Mouse (Mus musculus) left cerebral cortex, adult 18-20 months (tissue): ENCODE measurements around the gene Papss1. TPM values are rescaled to one million over a fixed set of nuclear protein-coding genes. Genes with fewer than 3 reads are reported as not detected.

Experiments
- DNase-seq, 2 experiments: peaks; one replicate each; pipeline ENCODE4 v3.0.0; 2021 to 2022; ENCODE audit warnings: low spot score in 2 of 2, mixed read lengths in 1 of 2
- total RNA-seq, 2 experiments: library from RNA; stranded (reverse); gene quantifications; 2 replicates each; pipeline ENCODE4 v1.2.3; 2021

Gene Papss1
- total RNA-seq, 2 experiments from 2014 or later, result 62.1 to 64.5 TPM

GRCm38 (mm10) chr3:131580040-131580439, 15.5 kb downstream of the Papss1 start:
- DNase-seq, result no peak

DNA sequence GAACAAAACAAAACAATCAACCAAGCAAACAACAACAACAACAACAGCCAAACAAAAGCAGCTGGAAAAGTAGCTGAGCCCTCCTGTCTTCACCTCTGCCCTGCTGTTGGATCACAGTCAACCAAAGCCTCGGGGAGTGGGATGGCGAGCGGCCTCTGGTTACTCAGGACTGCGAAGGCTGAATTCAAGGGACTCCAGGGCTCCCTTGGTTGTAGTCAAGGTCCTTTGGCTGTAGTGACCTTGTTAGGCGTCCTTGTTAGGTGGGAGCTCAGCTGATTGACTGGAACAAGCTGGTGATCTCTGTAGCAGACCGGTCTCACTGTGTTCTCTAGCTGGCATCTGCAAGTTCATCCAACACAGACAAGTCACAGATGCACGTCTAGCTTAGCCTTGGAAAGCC, 16.5 kb downstream of the Papss1 start:
- no peak for DNase-seq

DNA sequence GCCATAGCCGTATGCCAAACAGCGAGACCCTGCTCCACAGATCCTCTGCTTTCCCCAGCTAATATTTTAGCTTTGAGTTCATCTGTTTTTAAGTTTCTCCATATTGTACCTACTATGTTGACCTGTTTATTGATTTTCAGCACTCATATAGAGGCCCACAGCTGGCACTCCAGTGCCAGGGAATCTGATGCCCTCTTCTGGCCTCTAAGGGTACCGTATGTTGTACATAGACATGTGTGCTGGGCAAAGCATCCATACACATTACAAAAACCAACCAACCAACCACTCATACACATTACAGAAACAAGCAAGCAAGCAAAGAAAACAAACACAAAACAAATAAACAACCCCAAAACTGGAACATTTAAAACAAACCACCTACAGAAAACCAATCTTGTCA, 22.2 kb downstream of the Papss1 start:
- no peak for DNase-seq

GRCm38 (mm10) chr3:131587959-131588358, 23.4 kb downstream of the Papss1 start:
- DNase-seq, result peak in 1 of 2 experiments; percentile 23

- no peak for DNase-seq
These were observed 28.7 kb downstream of the Papss1 start for GRCm38 (mm10) chr3:131593143-131593798.

DNA sequence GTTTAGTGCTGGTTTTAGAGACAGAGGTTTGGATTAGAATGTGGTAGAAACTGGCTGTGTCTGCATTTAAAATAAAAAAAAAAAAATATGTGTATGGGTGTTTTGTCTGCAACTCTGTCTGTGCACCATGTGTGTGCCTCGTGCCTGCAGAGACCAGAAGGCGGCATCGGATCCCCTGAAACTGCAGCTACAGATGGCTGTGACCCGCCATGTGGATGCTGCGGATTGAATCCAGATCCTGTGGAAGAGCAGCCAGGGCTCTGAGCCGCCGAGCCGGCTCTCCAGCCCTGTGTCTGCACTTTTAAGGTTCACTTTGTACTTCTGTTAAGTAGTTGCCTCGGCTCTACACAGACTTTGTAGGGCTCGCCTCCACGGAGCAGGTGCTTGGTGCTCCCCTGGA, 29.8 kb downstream of the Papss1 start:
- DNase-seq, result peak in 1 of 2 experiments; percentile 24

- DNase-seq, result no peak
These were observed 31.1 kb downstream of the Papss1 start for GRCm38 (mm10) chr3:131595546-131596245.

GRCm38 (mm10) chr3:131600726-131601125, 36.2 kb downstream of the Papss1 start:
- no peak for DNase-seq

GRCm38 (mm10) chr3:131601366-131601765, 36.8 kb downstream of the Papss1 start:
- no peak for DNase-seq

GRCm38 (mm10) chr3:131602995-131603414, 38.4 kb downstream of the Papss1 start:
- DNase-seq, result no peak

- DNase-seq, result no peak
These were observed 43.5 kb downstream of the Papss1 start for GRCm38 (mm10) chr3:131608112-131608511.

DNA sequence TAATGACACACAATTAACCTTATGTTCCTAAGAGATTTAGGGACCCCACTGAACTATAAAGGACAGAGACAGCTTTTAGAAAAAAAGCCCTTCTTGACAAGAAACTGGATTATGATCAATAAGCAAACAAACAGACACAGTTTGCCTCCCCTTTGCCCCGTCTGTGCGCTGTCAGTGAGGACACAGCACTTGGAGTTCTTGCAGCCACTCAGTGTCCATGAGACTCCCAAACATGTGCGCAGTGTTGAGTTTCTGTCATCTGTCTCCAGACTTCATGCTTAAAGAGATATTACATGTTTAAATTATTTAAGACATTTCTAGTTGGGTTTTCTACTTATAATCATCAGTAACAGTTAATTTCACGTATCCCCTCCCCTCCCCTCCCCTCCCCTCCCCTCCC, 45.1 kb downstream of the Papss1 start:
- no peak for DNase-seq

GRCm38 (mm10) chr3:131610595-131610994, 46.0 kb downstream of the Papss1 start:
- no peak for DNase-seq

GRCm38 (mm10) chr3:131612847-131613246, 48.3 kb downstream of the Papss1 start:
- DNase-seq, result no peak

- DNase-seq, result no peak
These were observed 49.5 kb downstream of the Papss1 start for GRCm38 (mm10) chr3:131614056-131614455.

DNA sequence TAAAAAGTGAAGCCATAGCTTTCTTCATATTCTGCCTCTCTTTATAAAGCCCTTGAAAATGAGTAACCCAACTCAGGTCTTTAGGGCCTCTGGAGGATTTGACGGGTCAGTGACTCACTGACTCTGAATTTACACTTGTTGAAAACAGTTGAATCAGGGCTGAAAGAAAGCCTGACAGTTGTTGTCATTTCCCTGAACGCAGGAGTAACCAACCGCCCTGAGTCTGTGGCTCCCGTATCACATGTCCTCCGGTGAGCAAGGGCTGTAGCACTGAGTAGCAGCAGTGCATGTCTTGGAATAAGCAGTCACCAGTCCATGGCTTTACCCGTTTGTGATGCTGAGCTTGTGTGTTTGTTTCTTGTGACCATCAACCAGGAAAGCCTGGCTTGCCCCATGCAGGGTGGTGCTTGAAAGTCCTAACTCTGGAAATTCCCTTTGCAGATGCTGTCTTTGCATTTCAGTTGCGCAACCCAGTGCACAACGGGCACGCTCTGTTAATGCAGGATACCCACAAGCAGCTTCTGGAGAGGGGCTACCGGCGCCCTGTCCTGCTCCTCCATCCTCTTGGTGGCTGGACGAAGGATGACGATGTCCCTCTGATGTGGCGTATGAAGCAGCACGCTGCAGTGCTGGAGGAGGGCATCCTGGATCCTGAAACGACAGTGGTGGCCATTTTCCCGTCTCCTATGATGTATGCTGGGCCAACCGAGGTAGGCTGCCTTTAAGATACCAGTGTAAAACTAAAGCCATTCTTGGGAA, 54.2 kb downstream of the Papss1 start:
- DNase-seq, result no peak

- no peak for DNase-seq
These were observed 58.6 kb downstream of the Papss1 start for GRCm38 (mm10) chr3:131623208-131623607.

DNA sequence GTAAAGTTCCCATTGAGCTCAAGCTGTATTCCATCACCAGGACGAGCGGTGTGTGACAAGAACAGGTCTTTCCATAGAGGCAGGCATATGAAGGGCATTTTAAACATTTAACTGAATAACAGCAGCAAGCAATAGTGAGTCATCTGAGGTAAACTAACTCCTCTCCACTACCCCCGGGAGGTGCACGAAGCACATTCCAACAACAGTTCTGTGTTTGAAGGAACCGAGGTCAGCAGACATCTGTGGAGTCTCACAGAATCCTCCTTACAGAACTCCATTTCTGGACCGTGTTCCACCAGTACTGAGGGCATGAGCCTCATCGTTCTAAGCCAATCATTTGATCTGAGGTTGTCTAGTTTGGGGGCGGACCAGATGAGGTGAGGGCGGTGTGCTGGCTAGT, 59.5 kb downstream of the Papss1 start:
- no peak for DNase-seq

- DNase-seq, result no peak
These were observed 62.9 kb downstream of the Papss1 start for GRCm38 (mm10) chr3:131627476-131627875.

GRCm38 (mm10) chr3:131628265-131628664, 63.7 kb downstream of the Papss1 start:
- no peak for DNase-seq

- DNase-seq, result no peak
These were observed 64.4 kb downstream of the Papss1 start for GRCm38 (mm10) chr3:131628931-131629330.
